Mouse (Mus musculus): ENCODE measurements around the gene Gm136.

DNA sequence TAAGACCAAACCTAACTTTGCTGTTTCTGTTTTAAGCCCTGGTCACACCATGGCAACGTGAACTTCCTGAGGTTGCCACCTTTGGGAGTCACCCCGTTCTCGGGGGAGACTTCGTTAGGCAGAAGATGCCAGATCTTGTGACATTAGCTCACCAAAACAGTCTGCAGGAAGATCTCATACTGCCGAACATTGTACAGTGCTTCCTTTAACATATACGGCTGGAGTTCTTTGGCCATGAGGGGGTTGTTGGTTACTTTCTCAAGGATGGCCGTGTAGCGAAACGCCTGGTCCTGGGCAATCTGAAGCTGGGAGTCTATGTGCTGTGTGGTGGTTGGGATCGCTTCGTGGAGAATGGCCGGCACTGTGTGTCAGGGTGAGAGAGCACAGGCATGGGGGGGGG, 36.6 kb downstream of the Gm136 start:
- TF ChIP-seq FLI1 (IDR thresholded peaks at IDR 0.05; ENCODE audit: low read length), result no peak
- TF ChIP-seq GATA1 (IDR thresholded peaks at IDR 0.05; ENCODE audit: borderline replicate concordance, low read length), result no peak

Data from megakaryocyte, embryonic 14.5 days (primary cell).